Mouse (Mus musculus) heart, adult 2 months (tissue): ENCODE measurements at regions not wholly inside any gene's neighbourhood (a gene's known extent, or its start where the extent isn't known, plus 50 kb on each side); places are given as distances from the start of the nearest gene placed in this dataset.

Source experiments
- CTCF ChIP-seq: fragments of 200-600 bp; IDR thresholded peaks from 2 replicates; pipeline ENCODE4 v1.8.1; 2022; ENCODE audit warnings: antibody characterized with exemption, mild to moderate bottlenecking, moderate library complexity
- EP300 ChIP-seq: fragments of 200-500 bp; IDR thresholded peaks from 2 replicates; pipeline ENCODE4 v1.6.1; 2011; ENCODE audit warnings: low read depth, low read length, control low read depth; ENCODE audit not compliant: insufficient read depth
- POLR2A ChIP-seq: fragments of 200-500 bp; IDR thresholded peaks from 2 replicates; pipeline ENCODE4 v1.6.1; 2011; ENCODE audit warnings: mild to moderate bottlenecking, low read depth, low read length, control low read depth; ENCODE audit not compliant: insufficient read depth

GRCm38 (mm10) chr12:28365304-28365703 is 186.9 kb downstream of the Dcdc2c start:
- TF ChIP-seq EP300: no peak
- TF ChIP-seq CTCF: no peak
- no peak for TF ChIP-seq POLR2A
